Mouse (Mus musculus): Measurements from ENCODE around the gene Zcchc2.

Gene Zcchc2

GRCm38 (mm10) chr1:105988171-105988570 is 2.0 kb upstream of the Zcchc2 start:
- DNase-seq (ENCODE audit: inconsistent age in 2 of 2, low spot score in 1 of 2) = peak; percentile 36 to 70

- DNase-seq (ENCODE audit: inconsistent age in 2 of 2, low spot score in 1 of 2) = no peak
Observed at GRCm38 (mm10) chr1:105988903-105989639, 1.1 kb upstream of the Zcchc2 start.

DNA sequence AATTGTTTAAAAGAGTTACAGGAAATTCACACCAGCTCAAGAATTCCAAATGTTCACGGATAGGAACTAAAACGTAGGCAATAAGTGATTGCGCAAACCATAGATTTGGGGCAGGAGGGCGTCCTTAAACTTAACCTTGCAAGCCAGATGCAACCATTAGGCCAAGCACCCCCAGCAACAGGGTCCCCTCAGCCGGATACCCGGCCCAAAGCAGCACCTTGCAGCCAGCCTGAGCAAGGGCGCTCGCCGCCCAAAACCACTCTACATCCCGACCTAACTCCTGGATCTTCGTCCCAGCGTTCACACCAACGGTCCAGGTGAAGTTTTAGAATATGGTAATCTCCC is 594 bp upstream of the Zcchc2 start:
- no peak for DNase-seq (ENCODE audit: inconsistent age in 2 of 2, low spot score in 1 of 2)

DNA sequence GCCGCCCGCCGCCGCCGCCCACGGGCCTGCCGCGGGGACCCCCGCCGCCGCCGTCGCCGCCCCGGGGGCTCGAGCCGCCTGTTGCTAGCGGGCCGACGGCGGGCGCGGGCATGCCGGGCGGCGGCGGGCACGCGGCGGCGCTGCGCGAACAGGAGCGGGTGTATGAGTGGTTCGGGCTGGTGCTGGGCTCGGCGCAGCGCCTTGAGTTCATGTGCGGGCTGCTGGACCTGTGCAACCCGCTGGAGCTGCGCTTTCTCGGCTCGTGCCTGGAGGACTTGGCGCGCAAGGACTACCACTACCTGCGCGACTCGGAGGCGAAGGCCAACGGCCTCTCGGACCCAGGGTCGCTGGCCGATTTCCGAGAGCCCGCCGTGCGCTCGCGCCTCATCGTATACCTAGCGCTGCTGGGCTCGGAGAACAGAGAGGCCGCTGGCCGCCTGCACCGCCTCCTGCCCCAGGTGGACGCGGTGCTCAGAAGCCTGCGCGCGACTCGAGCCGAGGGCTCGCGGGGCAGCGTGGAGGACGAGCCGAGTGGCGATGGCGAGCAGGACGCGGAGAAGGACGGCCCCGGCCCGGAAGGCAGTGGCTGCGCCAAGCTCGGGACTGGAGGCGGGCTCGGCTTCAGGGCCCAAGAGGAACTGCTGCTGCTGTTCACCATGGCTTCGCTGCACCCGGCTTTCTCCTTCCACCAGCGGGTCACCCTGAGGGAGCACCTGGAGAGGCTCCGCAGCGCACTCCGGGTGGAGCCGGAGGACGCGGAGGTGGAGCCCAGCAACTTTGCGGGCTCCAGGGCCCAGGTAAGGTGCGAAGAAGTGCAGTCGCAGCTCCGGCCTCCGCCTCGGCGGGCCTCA is 930 bp downstream of the Zcchc2 start:
- DNase-seq (ENCODE audit: inconsistent age in 2 of 2, low spot score in 1 of 2) = peak; percentile 82 to 92

DNA sequence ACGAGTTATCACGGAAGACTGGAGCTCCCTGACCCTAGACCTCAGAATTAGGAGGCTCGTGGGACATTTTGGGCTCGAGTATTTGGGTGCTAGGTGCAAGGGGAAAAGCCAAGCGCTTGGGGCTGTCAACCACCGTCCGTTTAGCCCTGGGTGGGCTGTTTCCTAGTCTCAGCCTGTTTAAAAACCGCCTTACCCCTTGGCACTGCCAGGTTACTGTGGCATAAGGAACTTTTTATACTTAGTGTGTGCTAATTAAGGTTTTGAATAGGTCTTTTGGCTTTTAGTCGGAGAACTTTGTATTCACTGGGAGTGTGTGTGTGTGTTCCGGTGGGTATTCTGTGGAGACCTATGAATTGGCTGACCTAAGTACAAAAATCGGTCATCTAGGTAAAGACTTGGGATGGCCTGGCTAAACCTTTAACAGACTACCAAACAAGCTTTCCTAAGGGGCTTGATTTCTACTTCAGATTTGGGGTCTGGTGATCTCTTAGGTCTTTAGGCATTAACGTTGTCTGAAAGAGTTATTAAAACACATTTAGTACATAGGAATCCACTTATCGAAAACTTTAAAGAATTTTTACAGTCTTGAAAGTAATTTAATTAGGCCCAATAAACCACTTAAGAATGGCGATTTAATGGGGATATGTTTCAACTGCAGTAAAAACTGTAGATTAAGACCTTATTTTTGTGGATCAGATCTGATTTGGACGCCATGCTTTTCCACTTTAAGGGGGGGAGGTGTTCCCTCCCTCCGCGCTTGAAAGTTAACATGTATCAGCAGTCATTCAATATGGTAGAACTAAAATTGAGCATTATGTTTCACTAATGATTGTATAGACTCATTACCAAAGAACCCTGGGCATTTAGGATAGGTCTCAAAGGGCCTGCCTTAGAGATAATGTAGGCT is 2.0 kb downstream of the Zcchc2 start:
- DNase-seq (ENCODE audit: inconsistent age in 2 of 2, low spot score in 1 of 2) = peak in 1 of 2 experiments; percentile 47

DNA sequence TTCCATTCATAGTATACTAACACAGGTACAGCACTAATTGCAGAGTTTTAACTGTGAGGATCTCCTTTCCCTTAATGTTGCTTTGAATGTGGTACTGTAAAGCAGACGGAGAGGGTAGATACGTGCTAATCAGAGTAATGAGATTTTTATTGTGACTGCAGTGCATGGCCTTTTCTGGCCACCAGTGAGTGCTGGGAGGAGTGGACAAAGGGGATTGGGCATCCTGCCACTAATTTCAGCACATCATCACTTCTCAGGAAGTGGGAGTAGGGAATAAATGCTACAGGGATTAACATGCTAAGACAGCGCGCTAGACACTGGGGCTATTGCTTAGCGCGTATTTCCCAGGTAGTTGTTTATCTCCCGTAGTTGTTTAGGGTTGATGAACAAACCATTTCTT is 3.0 kb downstream of the Zcchc2 start:
- DNase-seq (ENCODE audit: inconsistent age in 2 of 2, low spot score in 1 of 2) = peak in 1 of 2 experiments; percentile 81

DNA sequence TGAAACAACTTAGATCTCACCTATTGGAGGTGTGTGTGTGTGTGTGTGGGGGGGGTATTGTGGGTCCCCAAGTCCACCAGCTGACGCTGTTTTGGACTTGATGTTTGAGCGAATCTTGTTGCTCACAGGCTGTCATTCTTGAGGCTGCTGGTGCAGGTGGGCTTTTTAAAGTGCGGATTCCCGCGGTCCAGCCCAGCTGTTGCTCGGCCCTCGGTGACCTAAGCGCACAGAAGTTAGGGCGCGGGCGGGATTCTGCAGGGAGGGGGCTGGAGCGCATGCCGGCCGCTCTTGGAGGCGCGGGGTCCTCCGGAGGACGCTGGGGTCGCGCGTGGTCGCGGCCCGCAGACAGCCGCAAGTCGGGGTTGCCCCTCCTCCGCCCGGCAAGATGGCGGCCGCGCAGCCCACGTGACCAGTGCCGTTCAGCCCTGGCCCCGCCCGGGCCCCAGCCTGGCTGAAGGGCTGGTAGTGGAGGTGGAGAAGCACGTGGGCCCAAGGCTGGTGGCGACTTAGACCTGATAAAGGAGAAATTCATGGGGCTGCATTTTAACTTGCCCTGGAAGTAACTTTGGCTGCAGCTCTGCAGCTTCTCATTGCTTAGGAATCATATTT is 3.5 kb downstream of the Zcchc2 start:
- peak; percentile 91 to 96 for DNase-seq (ENCODE audit: inconsistent age in 2 of 2, low spot score in 1 of 2)

- peak in 1 of 2 experiments; percentile 46 for DNase-seq (ENCODE audit: inconsistent age in 2 of 2, low spot score in 1 of 2)
Observed at GRCm38 (mm10) chr1:105995966-105996365, 5.8 kb downstream of the Zcchc2 start.

- DNase-seq (ENCODE audit: inconsistent age in 2 of 2, low spot score in 1 of 2) = peak in 1 of 2 experiments; percentile 71
Observed at GRCm38 (mm10) chr1:105997282-105997681, 7.1 kb downstream of the Zcchc2 start.

- DNase-seq (ENCODE audit: inconsistent age in 2 of 2, low spot score in 1 of 2) = no peak
Observed at GRCm38 (mm10) chr1:105999802-106000201, 9.6 kb downstream of the Zcchc2 start.

DNA sequence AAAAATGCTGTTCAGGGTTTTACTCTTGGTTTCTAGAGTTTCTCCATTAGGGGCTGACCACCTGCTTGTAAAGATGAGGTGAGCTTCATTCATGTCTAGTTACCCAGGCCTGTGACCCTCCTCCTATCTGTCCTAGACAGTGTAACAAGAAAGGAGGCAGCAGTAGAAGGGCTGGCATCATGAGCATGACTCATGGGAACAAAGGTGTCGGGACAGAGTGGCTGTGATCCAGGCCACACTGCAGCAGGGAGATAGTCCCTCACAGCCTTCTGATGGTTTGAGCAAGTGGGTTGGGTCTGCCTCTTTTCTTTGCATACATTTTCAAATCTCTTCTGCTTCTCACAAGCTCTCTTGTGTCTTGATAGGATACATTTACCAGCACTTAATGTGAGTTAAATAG is 17.4 kb downstream of the Zcchc2 start:
- DNase-seq (ENCODE audit: inconsistent age in 2 of 2, low spot score in 1 of 2) = peak; percentile 54 to 63

GRCm38 (mm10) chr1:106011097-106011496 is 20.9 kb downstream of the Zcchc2 start:
- no peak for DNase-seq (ENCODE audit: inconsistent age in 2 of 2, low spot score in 1 of 2)

DNA sequence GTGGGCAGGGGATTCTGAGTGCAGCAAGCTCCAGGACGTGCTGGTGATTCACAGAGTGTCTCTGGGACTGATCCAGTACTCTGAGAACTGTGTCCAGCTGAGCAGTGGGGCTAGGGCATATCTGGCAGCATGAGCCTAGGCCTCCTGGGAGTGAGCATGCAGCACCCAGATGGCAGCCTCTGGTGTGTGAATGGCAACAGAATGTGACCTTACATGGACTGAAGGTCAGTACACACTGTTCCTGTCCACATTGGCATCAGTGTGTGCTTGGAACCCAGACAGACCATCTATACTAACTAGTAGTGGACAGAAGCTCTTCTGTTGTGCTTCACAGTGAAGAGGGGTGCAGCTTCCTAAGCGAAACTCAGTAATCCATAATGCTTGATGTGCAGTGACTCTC is 23.6 kb downstream of the Zcchc2 start:
- peak; percentile 58 to 68 for DNase-seq (ENCODE audit: inconsistent age in 2 of 2, low spot score in 1 of 2)

DNA sequence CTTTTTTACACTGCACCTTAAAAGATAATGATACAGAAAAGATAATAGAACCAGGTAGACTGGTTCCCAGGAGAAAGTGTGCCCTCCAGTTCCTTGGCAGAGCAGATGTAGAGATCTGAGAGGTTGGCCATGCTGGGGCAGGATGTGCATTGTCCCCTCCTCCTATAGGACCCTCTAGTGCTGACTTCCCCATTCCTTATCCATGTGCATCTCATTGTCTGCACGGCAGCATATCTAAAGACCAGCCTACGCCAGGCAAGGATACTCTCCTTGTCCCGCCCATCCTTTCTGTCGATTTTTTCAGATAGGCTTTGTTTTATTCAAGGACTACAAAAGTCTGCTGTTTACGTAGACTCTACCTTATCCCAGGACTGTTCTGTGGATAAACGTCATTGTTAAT is 26.1 kb downstream of the Zcchc2 start:
- DNase-seq (ENCODE audit: inconsistent age in 2 of 2, low spot score in 1 of 2) = no peak

DNA sequence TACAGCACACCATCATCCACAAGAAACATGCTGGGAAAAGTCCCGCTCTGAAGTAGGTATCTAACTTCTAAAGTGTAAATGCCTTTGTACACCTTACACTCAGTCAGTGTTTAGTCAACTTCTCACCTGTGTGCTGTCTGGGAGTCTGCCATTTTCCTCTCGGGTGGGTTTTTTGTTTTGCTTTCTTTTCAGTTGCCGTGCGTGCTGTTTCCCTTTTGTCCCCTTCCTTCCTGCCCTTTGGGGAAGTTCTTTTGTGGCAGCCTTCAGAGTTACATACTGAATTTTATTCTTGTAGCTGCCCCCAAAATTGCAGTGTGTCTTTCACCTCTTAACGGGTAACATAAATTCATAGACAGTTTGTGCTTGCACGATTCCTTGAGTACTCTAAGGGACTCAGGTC is 29.6 kb downstream of the Zcchc2 start:
- DNase-seq (ENCODE audit: inconsistent age in 2 of 2, low spot score in 1 of 2) = no peak

DNA sequence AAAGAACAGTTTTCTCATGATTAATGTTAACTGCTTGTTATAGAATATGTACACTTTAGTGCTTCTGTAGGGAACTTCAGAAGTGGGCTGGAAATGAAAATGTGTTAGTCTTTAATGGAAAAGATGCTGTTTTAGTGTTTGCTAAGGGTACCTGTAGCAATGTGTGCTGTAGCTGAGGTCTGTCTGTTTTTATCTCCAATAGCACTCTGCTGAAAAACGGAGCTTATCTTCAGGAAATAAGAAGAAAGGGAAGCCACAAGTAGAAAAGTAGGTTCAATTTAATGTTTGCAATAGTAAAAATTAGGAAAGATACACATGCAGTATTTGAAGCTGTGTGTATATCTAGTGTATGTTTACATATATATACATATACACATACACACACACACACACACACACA is 32.8 kb downstream of the Zcchc2 start:
- no peak for DNase-seq (ENCODE audit: inconsistent age in 2 of 2, low spot score in 1 of 2)

GRCm38 (mm10) chr1:106024254-106024653 is 34.0 kb downstream of the Zcchc2 start:
- DNase-seq (ENCODE audit: inconsistent age in 2 of 2, low spot score in 1 of 2) = no peak

DNA sequence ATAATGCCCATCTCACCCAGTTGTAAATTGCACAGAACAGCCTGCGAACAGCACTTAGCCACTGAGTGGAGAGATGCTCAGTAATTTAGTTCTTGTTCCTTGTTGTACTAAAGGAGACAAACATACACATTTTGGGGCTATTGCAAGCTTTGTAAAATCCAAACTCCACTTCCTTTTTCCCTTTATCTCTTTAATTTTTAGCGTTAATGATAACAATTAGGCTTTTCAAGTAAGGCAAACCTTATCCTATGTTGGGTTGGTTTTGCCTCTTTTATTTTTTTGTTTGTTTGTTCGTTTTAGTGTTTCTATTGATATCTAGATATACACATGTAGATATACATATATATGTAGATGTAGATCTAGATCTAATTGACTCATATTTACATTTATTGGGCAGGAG is 34.6 kb downstream of the Zcchc2 start:
- DNase-seq (ENCODE audit: inconsistent age in 2 of 2, low spot score in 1 of 2) = no peak

DNA sequence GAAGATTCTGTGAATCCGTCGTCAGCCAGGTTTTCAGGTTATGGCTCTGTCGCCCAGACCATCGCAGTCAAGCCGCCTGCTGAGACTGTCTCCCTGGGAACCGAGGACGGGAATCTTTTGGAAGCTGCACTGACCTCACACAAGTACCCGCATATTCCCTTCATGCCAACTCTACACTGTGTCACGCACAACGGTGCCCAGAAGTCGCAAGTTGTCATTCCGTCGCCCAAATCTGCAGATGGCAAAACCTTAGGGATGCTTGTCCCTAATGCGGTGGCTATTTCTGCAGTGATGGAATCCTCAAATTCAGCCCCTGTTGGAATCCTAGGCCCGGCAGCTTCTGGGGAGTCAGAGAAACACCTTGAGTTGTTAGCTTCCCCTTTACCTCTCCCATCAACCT is 39.6 kb downstream of the Zcchc2 start:
- no peak for DNase-seq (ENCODE audit: inconsistent age in 2 of 2, low spot score in 1 of 2)

DNA sequence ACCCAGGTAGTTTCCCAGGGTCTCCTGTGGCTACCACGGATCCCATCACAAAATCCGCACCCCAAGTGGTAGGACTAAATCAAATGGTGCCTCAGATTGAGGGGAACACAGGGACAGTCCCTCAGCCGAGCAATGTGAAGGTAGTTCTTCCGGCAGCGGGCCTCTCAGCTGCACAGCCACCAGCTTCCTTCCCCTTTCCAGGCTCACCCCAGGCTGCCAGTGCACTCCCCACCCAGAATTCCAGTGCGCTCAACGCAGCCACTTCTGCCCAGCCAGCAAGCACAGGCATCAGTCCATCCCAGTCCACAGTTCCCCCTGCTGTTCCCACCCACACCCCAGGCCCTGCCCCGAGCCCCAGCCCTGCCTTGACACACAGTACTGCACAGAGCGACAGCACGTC is 40.1 kb downstream of the Zcchc2 start:
- no peak for DNase-seq (ENCODE audit: inconsistent age in 2 of 2, low spot score in 1 of 2)

GRCm38 (mm10) chr1:106030886-106031285 is 40.7 kb downstream of the Zcchc2 start:
- DNase-seq (ENCODE audit: inconsistent age in 2 of 2, low spot score in 1 of 2) = no peak
